Comparison of ENCODE assay signal across 17 mouse cellular contexts in the genomic region with DNA sequence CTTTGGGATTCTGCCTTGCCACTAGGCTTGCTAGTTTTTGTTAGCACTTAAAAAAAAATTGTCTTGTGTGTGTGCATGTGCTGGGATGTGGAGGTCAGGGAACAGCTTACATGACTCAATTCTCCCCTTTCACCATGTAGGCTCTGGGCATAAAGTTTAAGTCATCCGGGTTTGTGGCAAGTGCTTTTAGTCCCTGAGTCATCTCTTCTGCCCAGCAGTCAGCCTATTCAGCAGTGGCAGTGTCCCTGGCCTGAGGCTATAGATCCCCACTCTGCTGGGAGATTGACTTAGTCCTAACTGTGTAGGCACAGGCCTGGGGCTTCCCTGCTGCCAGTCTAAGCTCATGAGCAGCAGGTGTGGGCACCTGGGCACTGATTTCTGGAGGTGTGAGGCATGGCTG. TPM values are rescaled to one million over a fixed set of nuclear protein-coding genes. Genes with fewer than 3 reads are reported as not detected.
DNase-seq lines count a peak whose midpoint lies in the region; ATAC-seq and TF ChIP-seq lines count a peak whose summit lies in the region.
"Had no signal": no experiment of that assay in that cellular context is flagged by ENCODE, and none has a peak within 500 bp of the region (broad histone marks: within the 10 kb centered on the region; RNA-seq: fewer than 3 reads in every experiment).

No protein-coding gene starts in this region.

- WGBS in forebrain, embryonic 10.5 days = 45% methylated on average over 1 of the region's 1 CpGs
- 52% methylated on average over 1 of the region's 1 CpGs for WGBS in forebrain, embryonic 14.5 days
- 58% methylated on average over 1 of the region's 1 CpGs for WGBS in midbrain, embryonic 12.5 days
- WGBS in midbrain, embryonic 15.5 days = 63% methylated on average over 1 of the region's 1 CpGs

- H3K4me3 ChIP-seq in forebrain, embryonic 10.5 days = no peak overlapping the region; the same call in 1 of the 2 replicates
- no peak overlapping the region for H3K4me3 ChIP-seq in forebrain, embryonic 14.5 days (ENCODE audit: low read depth, low read length)
- no peak overlapping the region for H3K4me3 ChIP-seq in midbrain, embryonic 12.5 days
- no peak overlapping the region for H3K4me3 ChIP-seq in midbrain, embryonic 15.5 days
- H3K4me3 ChIP-seq in myocyte = no peak overlapping the region

- H3ac ChIP-seq in myocyte (ENCODE audit: control insufficient read depth, insufficient read length) = no peak overlapping the region

- no peaks in the 10 kb centered on the region for H3K9me3 ChIP-seq in forebrain, embryonic 10.5 days
- no peaks in the 10 kb centered on the region for H3K9me3 ChIP-seq in forebrain, embryonic 14.5 days (replicated peaks; ENCODE audit: control insufficient read depth, low read length)
- H3K9me3 ChIP-seq in midbrain, embryonic 12.5 days = no peaks in the 10 kb centered on the region
- H3K9me3 ChIP-seq in midbrain, embryonic 15.5 days = no peaks in the 10 kb centered on the region
- H3K9me3 ChIP-seq: limb, embryonic 10.5 days had no signal

- H3K4me1 ChIP-seq in forebrain, embryonic 10.5 days = peaks cover 60% of the 10 kb centered on the region
- H3K4me1 ChIP-seq in forebrain, embryonic 14.5 days (ENCODE audit: control insufficient read depth, insufficient read depth, low read length) = peaks cover 13% of the 10 kb centered on the region
- H3K4me1 ChIP-seq in midbrain, embryonic 12.5 days = peaks cover 30% of the 10 kb centered on the region
- H3K4me1 ChIP-seq in midbrain, embryonic 15.5 days = peaks cover 19% of the 10 kb centered on the region

- H3K79me2 ChIP-seq in myocyte (ENCODE audit: control insufficient read depth, insufficient read depth) = no peaks in the 10 kb centered on the region

- no peak for DNase-seq in forebrain, embryonic 10.5 days (ENCODE audit: extremely low spot score, low spot score)
- DNase-seq in forebrain, embryonic 14.5 days (ENCODE audit: low spot score) = no peak
- DNase-seq in adipocyte (ENCODE audit: low spot score) = peak; percentile 66
- no peak for DNase-seq in spleen, postnatal 10 days (ENCODE audit: low spot score in 2 of 2)
- no peak for DNase-seq in cerebellum, adult 11-12 months
- DNase-seq: cerebellum, adult 8-10 months; kidney, adult 11 months; liver, postnatal 0 days; thymus, postnatal 14 days had no signal

- no peak overlapping the region for H3K4me2 ChIP-seq in forebrain, embryonic 14.5 days (ENCODE audit: low read length)
- no peak overlapping the region; the same call in 1 of the 2 replicates for H3K4me2 ChIP-seq in midbrain, embryonic 12.5 days (replicated peaks)
- H3K4me2 ChIP-seq in midbrain, embryonic 15.5 days = no peak overlapping the region
- peak overlapping the region; percentile 56 for H3K4me2 ChIP-seq in myocyte (ENCODE audit: low read depth)

- no peak for ATAC-seq in forebrain, embryonic 14.5 days
- ATAC-seq in midbrain, embryonic 12.5 days (ENCODE audit: low FRiP score, low read depth) = no peak
- no peak for ATAC-seq in midbrain, embryonic 15.5 days (replicated peaks)

- TF ChIP-seq POLR2A in myocyte (IDR thresholded peaks at IDR 0.05; ENCODE audit: insufficient read length, low read depth) = no peak

- H3K27ac ChIP-seq in forebrain, embryonic 10.5 days = peak overlapping the region; percentile 88
- no peak overlapping the region for H3K27ac ChIP-seq in forebrain, embryonic 14.5 days (ENCODE audit: low read depth, low read length)
- H3K27ac ChIP-seq in midbrain, embryonic 12.5 days (replicated peaks) = peak overlapping the region; percentile 70; the same call in 1 of the 2 replicates
- H3K27ac ChIP-seq in midbrain, embryonic 15.5 days = no peak overlapping the region
- H3K27ac ChIP-seq: hindbrain, postnatal 0 days; stomach, postnatal 0 days had no signal

- H3K27me3 ChIP-seq in forebrain, embryonic 10.5 days (ENCODE audit: poor library complexity, severe bottlenecking) = peaks cover 91% of the 10 kb centered on the region
- peaks cover 22% of the 10 kb centered on the region; the same call in 1 of the 2 replicates for H3K27me3 ChIP-seq in forebrain, embryonic 14.5 days (replicated peaks; ENCODE audit: control insufficient read depth, insufficient read depth, low read length)
- H3K27me3 ChIP-seq in midbrain, embryonic 12.5 days = peaks cover 71% of the 10 kb centered on the region
- peaks cover 3% of the 10 kb centered on the region; the same call in 1 of the 2 replicates for H3K27me3 ChIP-seq in midbrain, embryonic 15.5 days (replicated peaks)
- H3K27me3 ChIP-seq in myocyte (ENCODE audit: control insufficient read depth, insufficient read depth, insufficient read length) = no peaks in the 10 kb centered on the region

- no peaks in the 10 kb centered on the region for H3K36me3 ChIP-seq in forebrain, embryonic 10.5 days (replicated peaks)
- no peaks in the 10 kb centered on the region for H3K36me3 ChIP-seq in forebrain, embryonic 14.5 days (ENCODE audit: control insufficient read depth, insufficient read depth, low read length)
- H3K36me3 ChIP-seq in midbrain, embryonic 12.5 days = no peaks in the 10 kb centered on the region
- H3K36me3 ChIP-seq in midbrain, embryonic 15.5 days (replicated peaks) = no peaks in the 10 kb centered on the region
- H3K36me3 ChIP-seq in myocyte (ENCODE audit: control insufficient read depth, insufficient read depth) = no peaks in the 10 kb centered on the region
- H3K36me3 ChIP-seq: limb, embryonic 10.5 days had no signal

- H3K9ac ChIP-seq in forebrain, embryonic 14.5 days (ENCODE audit: low read length) = no peak overlapping the region
- H3K9ac ChIP-seq in midbrain, embryonic 12.5 days (replicated peaks) = no peak overlapping the region
- no peak overlapping the region for H3K9ac ChIP-seq in midbrain, embryonic 15.5 days
- H3K9ac ChIP-seq: liver, postnatal 0 days had no signal

TF ChIP-seq in myocyte, 11 proteins besides CTCF, POLR2A, EP300 and RAD21:
- TF ChIP-seq POLR2AphosphoS2 (IDR thresholded peaks at IDR 0.05; ENCODE audit: insufficient read length, low read depth) (no peak), E2F4 (IDR thresholded peaks at IDR 0.05; ENCODE audit: insufficient read depth) (no peak)

RNA-seq across cellular contexts. Expression of a gene that starts 24.5 kb away (rescaled TPM):
- 0.33 and 0.69 TPM in 2 replicates for polyA plus RNA-seq in forebrain, embryonic 10.5 days (2016; fragmentation: Nextera tagmentation; extraction: Ambion mirVana)
- 1.3 and 1.4 TPM in 2 replicates for polyA plus RNA-seq in forebrain, embryonic 14.5 days (2014; fragmentation: Nextera tagmentation; extraction: Ambion mirVana)
- polyA plus RNA-seq in midbrain, embryonic 12.5 days (2016; fragmentation: Nextera tagmentation; extraction: Ambion mirVana) = 0.29 and 0.39 TPM in 2 replicates
- polyA plus RNA-seq in midbrain, embryonic 15.5 days (2015; fragmentation: Nextera tagmentation; extraction: Ambion mirVana) = 0.58 and 1.0 TPM in 2 replicates
- 0.05 TPM for polyA plus RNA-seq in myocyte (2012; fragmentation: generic; extraction: Trizol)
- polyA plus RNA-seq: heart, embryonic 16.5 days; limb, embryonic 10.5 days; liver, adult 2 months; liver, postnatal 0 days had no signal

RNA-seq across cellular contexts. Expression of a gene that starts 46.0 kb away (rescaled TPM):
- polyA plus RNA-seq in forebrain, embryonic 10.5 days (2016; fragmentation: Nextera tagmentation; extraction: Ambion mirVana) = 335 and 344 TPM in 2 replicates
- polyA plus RNA-seq in forebrain, embryonic 14.5 days (2014; fragmentation: Nextera tagmentation; extraction: Ambion mirVana) = 328 and 382 TPM in 2 replicates
- 273 and 282 TPM in 2 replicates for polyA plus RNA-seq in midbrain, embryonic 12.5 days (2016; fragmentation: Nextera tagmentation; extraction: Ambion mirVana)
- polyA plus RNA-seq in midbrain, embryonic 15.5 days (2015; fragmentation: Nextera tagmentation; extraction: Ambion mirVana) = 260 and 270 TPM in 2 replicates
- 411 TPM for polyA plus RNA-seq in myocyte (2012; fragmentation: generic; extraction: Trizol)

Comparison
In these comparisons a context has a peak if more than half of its experiments do, and no peak if none do; other contexts are left out.
1. H3K27ac ChIP-seq: peak in forebrain, embryonic 10.5 days (single experiment) and midbrain, embryonic 12.5 days (single experiment); none in forebrain, embryonic 14.5 days (single experiment) and midbrain, embryonic 15.5 days (single experiment).